Mouse (Mus musculus): ENCODE results near the gene Zkscan17. TPM values are rescaled to one million over a fixed set of nuclear protein-coding genes. Genes with fewer than 3 reads are reported as not detected.

Zkscan17 gene
- total and polyA plus RNA-seq, 3 experiments: 8.9 to 49.9 (median 36.8) TPM

- DNase-seq (ENCODE audit: extremely low read depth): no peak
- H3K36me3 ChIP-seq (replicated peaks in 1 of 2; ENCODE audit: control insufficient read depth in 1 of 2, insufficient read depth in 1 of 2, low read length in 1 of 2): no peaks in the 10 kb centered on the region
- no peak overlapping the region for H3K4me3 ChIP-seq (replicated peaks in 1 of 3; ENCODE audit: low read depth in 2 of 3, low read length in 2 of 3, poor library complexity in 1 of 3)
- H3K9me3 ChIP-seq (replicated peaks; ENCODE audit: low read length): peaks cover 2% of the 10 kb centered on the region
- no peak overlapping the region for H3K4me2 ChIP-seq (ENCODE audit: insufficient read depth, low read depth, poor library complexity, severe bottlenecking)
- TF ChIP-seq USF2 (conservative IDR thresholded peaks at IDR 0.05; ENCODE audit: low read depth, low read length): no peak
- TF ChIP-seq JUN (IDR thresholded peaks at IDR 0.05; ENCODE audit: insufficient read depth, low read depth, low read length): no peak
- no peak for TF ChIP-seq GABPA (IDR thresholded peaks at IDR 0.05; ENCODE audit: insufficient replicate concordance, low read depth, low read length)
- no peak overlapping the region for H3K9ac ChIP-seq (ENCODE audit: insufficient read depth, low read depth)
- dilution Hi-C loops (cut with MboI; ENCODE audit: extremely low pct_ligation_motif_present, extremely low pct_unique_long_range_greater_than_20kb, low sequenced_read_pairs): no loop called here
- in situ Hi-C loops (cut with MboI; ENCODE audit: low pct_ligation_motif_present, low pct_unique_long_range_greater_than_20kb, low sequenced_read_pairs): no loop called here
- H3K27me3 ChIP-seq (replicated peaks): no peaks in the 10 kb centered on the region
- H3K4me1 ChIP-seq (ENCODE audit: control insufficient read depth in 1 of 2, insufficient read depth in 2 of 2): peaks cover 0 to 29% of the 10 kb centered on the region in 2 experiments; a peak in 2 of 4 replicates
- H3K27ac ChIP-seq (ENCODE audit: insufficient read depth, low read depth): no peak overlapping the region
- H3K79me2 ChIP-seq (replicated peaks; ENCODE audit: control insufficient read depth, extremely low read depth, insufficient read depth, poor library complexity, severe bottlenecking): no peaks in the 10 kb centered on the region
These were observed 4.5 kb upstream of the Zkscan17 start for GRCm38 (mm10) chr11:59530870-59531535.

- Histone ChIP-seq H3K27ac (ENCODE audit: insufficient read depth, low read depth) (no peak overlapping the region), H3K4me1 (ENCODE audit: control insufficient read depth in 1 of 2, insufficient read depth in 2 of 2) (peaks cover 0 to 35% of the 10 kb centered on the region in 2 experiments; a peak in 2 of 4 replicates), H3K9me3 (replicated peaks; ENCODE audit: low read length) (peaks cover 2% of the 10 kb centered on the region), H3K27me3 (replicated peaks) (no peaks in the 10 kb centered on the region), H3K9ac (ENCODE audit: insufficient read depth, low read depth) (no peak overlapping the region), H3K79me2 (replicated peaks; ENCODE audit: control insufficient read depth, extremely low read depth, insufficient read depth, poor library complexity, severe bottlenecking) (no peaks in the 10 kb centered on the region), H3K4me3 (replicated peaks in 1 of 3; ENCODE audit: low read depth in 2 of 3, low read length in 2 of 3, poor library complexity in 1 of 3) (no peak overlapping the region), H3K4me2 (ENCODE audit: insufficient read depth, low read depth, poor library complexity, severe bottlenecking) (no peak overlapping the region), H3K36me3 (replicated peaks in 1 of 2; ENCODE audit: control insufficient read depth in 1 of 2, insufficient read depth in 1 of 2, low read length in 1 of 2) (no peaks in the 10 kb centered on the region)
- in situ Hi-C loops (cut with MboI; ENCODE audit: low pct_ligation_motif_present, low pct_unique_long_range_greater_than_20kb, low sequenced_read_pairs): no loop called here
- TF ChIP-seq IRF4 (IDR thresholded peaks at IDR 0.05; ENCODE audit: low read depth, low read length) (no peak), ZKSCAN1 (IDR thresholded peaks at IDR 0.05; ENCODE audit: borderline replicate concordance, low read depth, low read length) (no peak), EP300 (IDR thresholded peaks at IDR 0.05; ENCODE audit: low read length) (no peak), RCOR1 (conservative IDR thresholded peaks at IDR 0.05; ENCODE audit: low read depth, low read length) (no peak), PAX5 (IDR thresholded peaks at IDR 0.05; ENCODE audit: low read length) (no peak), MAFK (IDR thresholded peaks at IDR 0.05; ENCODE audit: insufficient replicate concordance, low read length) (no peak), BHLHE40 (IDR thresholded peaks at IDR 0.05; ENCODE audit: low read depth, low read length) (no peak), JUND (conservative IDR thresholded peaks at IDR 0.05; ENCODE audit: low read depth, low read length) (no peak), ZNF384 (IDR thresholded peaks at IDR 0.05; ENCODE audit: low read depth, low read length) (no peak), POLR2AphosphoS2 (IDR thresholded peaks at IDR 0.05; ENCODE audit: low read depth, low read length) (no peak), USF2 (conservative IDR thresholded peaks at IDR 0.05; ENCODE audit: low read depth, low read length) (no peak), KAT2A (IDR thresholded peaks at IDR 0.05; ENCODE audit: insufficient replicate concordance, low read length) (no peak), MEF2A (IDR thresholded peaks at IDR 0.05; ENCODE audit: borderline replicate concordance, low read depth, low read length) (no peak), TBP (conservative IDR thresholded peaks at IDR 0.05; ENCODE audit: low read depth, low read length) (no peak), RAD21 (IDR thresholded peaks at IDR 0.05; ENCODE audit: low read depth, low read length) (no peak), CHD1 (IDR thresholded peaks at IDR 0.05; ENCODE audit: low read depth, low read length) (no peak), JUN (IDR thresholded peaks at IDR 0.05; ENCODE audit: insufficient read depth, low read depth, low read length) (no peak), NELFE (IDR thresholded peaks at IDR 0.05; ENCODE audit: low read depth, low read length) (no peak), ETS1 (conservative IDR thresholded peaks at IDR 0.05; ENCODE audit: low read depth, low read length) (no peak)
- DNase-seq (ENCODE audit: extremely low read depth): no peak
- dilution Hi-C loops (cut with MboI; ENCODE audit: extremely low pct_ligation_motif_present, extremely low pct_unique_long_range_greater_than_20kb, low sequenced_read_pairs): no loop called here
These were observed 3.7 kb upstream of the Zkscan17 start for GRCm38 (mm10) chr11:59530221-59530620.
